Mouse (Mus musculus): ENCODE measurements around the gene Mpig6b.
A peak's percentile ranks its signal among the peaks of the same experiment; 100 is the strongest.

The Mpig6b gene

DNA sequence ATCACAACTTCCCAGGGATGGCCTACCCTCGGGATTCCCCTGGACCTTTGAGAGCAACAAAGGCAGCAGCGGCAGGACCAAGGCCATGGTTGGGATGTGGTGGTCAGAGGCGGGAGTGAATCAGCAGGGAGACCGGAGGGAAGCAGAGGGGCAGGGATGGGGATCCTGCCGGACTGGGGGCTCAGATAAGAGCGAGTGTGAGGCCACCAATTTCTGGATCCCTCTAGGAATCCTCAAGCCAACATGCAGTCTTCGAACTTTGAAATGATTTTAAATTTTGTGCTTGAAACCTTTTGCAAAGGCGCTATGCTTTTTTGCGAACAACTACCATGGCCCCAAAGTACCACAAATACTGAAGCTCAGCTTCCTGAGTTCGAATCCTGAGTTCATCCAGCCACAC, at the start of gene Mpig6b:
Gene Mpig6b (minus strand): TSS at position 101 of the 400 bp plus-strand sequence.
- no peak for DNase-seq (ENCODE audit: low spot score in 2 of 2)

DNA sequence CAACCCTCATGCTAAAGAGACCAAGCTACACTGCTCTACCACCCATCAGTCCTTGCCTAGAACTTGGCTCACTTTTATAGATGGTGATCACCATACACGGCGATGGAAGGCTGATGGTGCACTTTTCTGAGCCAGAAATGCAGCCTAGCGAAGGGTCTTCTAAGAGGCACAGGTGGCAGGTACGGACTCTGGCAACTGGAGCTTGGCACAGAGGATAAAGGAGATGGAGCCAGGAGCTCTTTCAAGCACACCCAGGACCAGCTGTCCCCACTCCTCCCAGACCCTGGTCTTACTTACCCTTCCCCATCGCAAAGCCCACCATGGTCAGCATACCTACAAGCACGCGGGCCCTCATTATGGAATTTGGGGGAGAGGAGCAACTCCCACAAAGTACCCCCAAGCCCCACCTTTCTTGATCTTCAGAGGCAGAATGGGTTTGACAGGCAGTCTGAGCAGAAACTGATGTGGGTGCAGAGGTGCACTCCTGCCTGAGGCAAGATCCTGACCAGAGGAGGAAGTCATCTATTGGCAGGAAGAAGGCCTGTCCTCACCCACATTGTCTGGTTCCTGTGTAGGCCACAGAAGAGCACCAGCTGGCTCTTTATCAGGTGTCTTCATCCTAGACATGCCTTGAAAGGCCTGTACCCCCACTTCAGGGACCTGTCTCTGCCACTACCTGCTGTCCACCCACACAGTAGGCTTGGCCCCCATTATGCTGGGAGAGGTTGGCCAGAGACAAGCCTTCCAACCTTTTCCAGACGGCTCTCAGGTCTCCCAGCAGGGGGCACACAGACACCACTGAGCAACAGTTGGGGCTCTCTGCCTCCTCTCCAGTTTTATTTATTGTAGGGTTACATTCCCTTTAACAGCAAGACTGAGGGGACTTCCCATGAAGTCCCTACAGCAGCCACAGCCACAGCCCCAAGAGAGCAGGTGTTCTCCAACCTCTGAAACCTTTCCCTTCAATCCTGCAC, 49.3 kb upstream of the Mpig6b start, which contains the start of gene Ly6g5b:
Gene Ly6g5b (minus strand): TSS at position 383 of the 974 bp plus-strand sequence.
- peak; percentile 27 to 52 for DNase-seq (ENCODE audit: low spot score in 2 of 2)

DNA sequence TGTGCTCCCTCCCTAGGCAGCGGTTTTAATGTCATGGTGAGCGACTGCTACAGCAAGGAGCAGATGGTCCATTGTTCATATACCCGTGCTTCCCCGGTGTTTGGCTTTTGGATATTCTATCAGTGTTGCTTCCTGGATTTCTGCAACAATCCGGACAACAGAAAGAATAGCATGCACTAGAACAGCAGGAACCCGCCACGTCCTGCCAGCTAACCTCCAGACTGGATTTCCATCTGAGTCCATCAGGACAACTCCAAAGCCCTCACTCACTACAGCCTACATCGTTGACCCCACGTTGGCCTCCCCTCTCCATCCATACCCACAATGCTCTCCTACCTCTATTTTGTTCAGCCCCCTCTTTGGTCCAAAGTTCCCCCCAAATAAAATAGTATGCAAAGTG, 45.8 kb upstream of the Mpig6b start:
- no peak for DNase-seq (ENCODE audit: low spot score in 2 of 2)

DNA sequence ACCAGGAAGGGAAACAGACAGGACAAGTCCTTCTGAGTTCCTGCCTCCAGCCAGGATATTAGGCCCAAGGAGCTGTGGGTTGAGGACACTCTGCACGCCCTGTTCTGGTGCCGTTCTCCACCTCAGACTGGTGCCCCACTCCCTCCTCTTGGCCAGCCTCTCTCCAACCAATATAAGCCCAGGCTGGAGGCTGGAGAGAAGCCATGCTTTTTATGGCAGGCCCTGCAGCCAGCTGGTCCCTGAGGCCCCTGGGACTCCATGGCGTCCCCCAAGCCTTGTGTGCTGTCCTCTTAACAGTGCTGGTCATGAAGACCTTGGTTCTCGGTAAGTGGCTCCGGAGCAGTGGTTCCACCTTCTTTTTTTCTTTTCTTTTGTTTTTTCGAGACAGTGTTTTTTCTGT, 42.1 kb upstream of the Mpig6b start, which contains the start of gene Ly6g5c:
Gene Ly6g5c (plus strand): TSS at position 183 of the 400 bp plus-strand sequence.
- no peak for DNase-seq (ENCODE audit: low spot score in 2 of 2)

DNA sequence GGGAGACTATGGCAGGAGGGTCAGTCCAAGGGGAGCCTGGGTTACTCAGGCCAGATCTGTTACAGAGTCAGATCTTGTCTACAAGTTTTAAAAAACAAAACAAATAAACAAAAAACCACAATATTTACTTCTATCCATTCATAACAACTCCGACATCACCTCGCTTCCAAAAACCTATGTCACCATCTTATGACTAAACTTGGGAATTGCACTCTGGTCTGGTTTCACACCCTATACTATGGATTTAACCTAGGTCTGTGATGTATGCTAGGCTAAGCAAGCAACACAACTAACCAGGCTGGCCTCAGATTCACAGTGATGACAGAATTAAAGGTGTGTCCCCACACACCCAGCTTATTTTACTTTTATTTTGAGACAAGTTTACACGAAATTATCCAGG, 40.5 kb upstream of the Mpig6b start:
- no peak for DNase-seq (ENCODE audit: low spot score in 2 of 2)

DNA sequence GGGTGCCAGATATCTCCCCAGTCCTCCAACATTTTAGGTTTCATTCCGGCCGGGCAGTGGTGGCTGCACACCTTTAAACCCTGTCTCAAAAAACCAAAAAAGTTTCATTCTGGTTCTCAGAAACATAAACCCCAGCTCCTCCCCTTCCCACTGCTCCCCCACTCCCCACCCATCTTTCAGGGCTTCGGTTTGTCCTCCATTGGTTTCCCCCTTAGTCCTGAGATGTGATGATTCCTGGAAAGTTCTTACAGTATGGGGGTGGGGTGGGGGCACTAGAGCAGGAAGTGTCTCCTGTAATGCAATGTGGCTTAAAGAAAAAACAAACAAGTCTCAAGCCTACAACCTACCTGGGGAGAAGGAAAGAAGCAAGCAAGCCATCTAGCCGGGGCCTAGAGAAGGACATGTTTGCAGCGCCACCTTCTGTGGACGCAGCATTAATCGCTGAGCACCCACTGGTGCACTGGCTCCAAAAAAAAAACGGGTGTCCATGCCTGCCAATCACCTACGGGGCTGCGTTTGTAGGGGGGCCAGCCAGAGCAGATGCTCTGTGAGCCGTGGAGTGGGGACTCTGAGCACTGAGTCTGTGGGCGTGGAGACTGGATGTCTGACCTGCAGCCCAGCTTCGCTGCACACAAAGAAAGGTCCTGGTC, 39.9 kb upstream of the Mpig6b start:
- no peak for DNase-seq (ENCODE audit: low spot score in 2 of 2)

DNA sequence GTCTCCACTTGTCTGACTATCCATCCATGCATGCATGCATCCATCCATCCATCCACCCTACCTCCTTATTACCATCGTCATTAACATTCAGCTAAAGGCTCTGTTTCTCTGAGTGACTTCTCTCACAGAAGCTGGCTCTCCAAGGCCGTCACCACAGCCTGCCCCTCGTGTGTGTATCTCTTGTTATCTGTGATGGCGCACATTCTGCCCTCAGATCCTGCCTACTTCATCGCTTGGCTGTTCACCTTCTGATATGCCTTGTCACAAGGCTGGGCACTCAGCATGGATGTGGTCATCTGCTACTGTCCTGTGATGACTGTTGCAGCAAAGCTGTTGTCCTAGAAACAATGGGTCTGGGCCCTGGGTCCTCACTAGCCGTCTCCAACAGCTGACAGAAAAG, 38.8 kb upstream of the Mpig6b start:
- no peak for DNase-seq (ENCODE audit: low spot score in 2 of 2)

DNA sequence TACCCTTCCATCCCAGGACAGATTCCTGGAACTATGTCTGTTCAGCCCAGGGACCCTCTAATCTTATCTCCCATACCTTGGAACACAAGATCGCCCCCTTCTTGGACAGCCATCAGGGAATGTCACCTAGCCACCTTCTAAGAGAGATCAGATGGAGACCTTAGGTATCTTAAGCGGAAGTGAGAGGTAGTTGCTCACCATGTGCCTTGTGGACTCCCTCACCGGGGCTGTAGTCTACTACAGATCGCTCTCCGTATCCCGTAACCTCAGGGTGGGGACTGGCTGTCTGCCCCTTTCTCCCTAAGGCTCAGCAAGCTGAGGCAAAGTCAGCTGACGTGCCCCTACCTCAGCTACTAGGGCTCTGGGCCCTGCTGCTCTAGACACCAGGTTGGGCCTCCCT, 38.1 kb upstream of the Mpig6b start:
- DNase-seq (ENCODE audit: low spot score in 2 of 2): no peak

DNA sequence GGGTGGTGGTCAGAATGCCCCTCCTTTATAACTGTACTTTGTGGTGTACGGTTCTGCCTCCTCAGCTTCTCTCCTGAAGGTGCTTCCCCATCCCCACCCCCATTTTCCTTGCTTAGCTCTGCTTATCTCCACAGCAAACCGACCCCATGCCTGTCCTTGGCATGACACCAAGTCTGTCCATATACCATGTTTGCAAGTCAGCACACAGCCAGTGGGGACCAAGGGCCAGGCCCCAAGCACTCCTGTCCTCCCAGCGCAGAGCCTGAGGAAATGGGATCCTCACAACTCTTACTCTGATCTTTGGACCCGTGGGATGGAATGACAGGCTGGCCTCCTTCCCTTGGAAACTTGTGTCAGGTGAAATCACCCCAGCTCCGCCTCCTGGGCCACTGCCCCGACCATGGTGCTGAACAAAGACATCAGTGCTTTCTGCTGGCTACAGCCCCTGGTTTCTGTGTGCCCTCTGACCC, 37.3 kb upstream of the Mpig6b start:
- DNase-seq (ENCODE audit: low spot score in 2 of 2): no peak

DNA sequence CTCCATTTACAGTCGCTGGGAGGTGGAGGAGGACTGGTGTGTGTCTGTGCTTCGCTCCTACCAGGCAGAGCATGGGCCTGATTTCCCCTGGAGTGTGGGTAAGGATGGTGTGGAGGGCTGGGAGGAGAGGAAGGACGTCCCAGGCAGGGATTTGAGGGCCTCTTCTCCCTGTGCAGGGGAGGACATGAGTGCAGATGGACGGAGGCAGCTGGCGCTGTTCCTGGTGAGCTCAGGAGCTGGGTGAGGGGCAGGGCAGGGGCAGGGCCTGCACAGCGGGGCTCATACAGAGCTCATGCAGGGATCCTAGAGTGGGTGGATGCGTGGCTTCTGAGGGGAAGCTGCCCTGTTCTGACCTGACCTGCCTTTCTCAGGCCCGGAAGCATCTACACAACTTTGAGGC, 36.3 kb upstream of the Mpig6b start:
- DNase-seq (ENCODE audit: low spot score in 2 of 2): no peak

DNA sequence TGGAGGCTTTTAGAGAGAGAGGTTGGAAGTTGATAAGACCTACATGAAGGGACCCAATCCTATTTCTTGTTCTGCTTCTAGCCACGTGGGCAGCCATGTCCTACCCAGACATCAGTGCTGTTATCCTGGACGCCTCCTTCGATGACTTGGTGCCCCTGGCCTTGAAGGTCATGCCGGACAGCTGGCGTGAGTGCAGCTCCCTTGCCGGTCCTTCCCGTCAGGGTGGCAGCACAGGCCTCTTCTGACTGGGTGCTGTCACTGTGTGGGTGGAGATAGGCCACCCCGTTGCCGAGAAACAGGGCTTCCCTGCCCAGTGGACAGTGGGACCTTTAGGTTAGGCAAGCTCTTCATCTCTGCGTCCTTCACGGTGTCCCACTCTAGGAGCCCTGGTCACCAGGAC, 35.2 kb upstream of the Mpig6b start:
- DNase-seq (ENCODE audit: low spot score in 2 of 2): no peak

DNA sequence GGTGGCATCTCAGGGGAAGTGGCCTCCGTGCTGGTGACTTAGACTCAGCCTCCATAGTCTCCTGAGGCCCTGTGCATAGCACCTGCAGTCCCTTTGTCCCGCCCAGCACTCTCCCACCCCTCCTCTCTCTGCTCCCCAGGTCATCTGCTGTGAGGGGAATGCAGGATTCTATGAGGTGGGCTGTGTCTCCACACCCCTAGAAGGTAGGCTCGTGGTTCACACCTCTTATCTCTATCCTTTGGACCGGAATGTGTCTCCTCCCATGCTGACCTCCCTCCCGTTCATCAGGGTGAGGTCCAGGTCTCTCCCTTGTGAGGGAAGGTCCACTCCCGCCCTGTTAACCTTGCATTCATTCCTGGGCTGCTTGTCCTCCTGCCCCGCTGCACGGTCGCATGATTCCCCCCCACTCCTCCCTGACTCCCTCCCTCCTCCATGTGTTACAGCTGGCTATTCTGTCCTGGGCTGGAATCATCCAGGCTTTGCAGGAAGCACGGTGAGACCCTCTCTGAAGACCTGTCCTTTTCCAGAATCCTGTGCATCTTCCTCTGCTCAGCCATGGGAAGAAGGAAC, 34.3 kb upstream of the Mpig6b start:
- DNase-seq (ENCODE audit: low spot score in 2 of 2): no peak

DNA sequence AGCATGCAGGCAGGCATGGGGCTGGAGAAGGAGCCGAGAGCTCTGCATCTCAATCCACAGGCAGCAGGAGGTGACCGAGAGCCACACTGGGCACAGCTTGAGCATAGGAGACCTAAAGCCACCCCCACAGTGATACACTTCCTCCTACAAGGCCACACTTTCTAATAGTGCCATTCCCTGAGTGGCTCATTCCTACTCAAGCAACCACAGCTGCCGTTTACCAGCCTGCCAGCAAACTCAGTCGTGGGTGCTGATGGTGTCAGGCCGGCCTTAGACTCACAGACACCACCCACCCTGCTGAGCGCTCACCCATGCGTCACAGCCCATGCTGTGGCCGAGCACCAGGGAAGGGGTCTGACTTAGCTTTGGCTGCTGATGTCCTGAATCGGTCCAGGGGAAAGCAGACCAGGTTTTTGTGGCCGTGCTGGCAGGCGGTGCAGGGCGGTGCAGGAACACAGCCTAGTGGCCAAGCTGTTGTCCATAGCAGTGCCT, 31.2 kb upstream of the Mpig6b start:
- DNase-seq (ENCODE audit: low spot score in 2 of 2): no peak

DNA sequence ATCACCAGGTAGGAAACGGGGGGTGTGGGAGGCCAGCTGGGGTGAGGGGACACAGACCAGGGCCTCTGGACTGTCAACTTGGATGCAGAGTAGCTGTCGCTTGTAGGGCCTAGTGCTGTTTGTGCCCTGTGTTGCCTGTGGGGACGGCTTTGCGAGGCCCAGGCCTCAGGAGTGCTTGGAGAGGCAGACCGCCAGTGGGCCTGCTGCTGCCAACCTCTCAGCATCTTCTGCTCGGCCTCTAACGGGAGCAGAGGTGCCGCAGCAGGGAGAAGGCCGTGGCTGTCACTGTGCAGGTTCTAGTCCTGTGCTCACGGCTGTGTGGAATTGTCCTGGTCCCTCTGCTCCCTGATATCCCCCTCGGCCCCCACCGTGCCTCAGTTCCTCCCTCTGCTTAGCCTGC, 30.6 kb upstream of the Mpig6b start:
- no peak for DNase-seq (ENCODE audit: low spot score in 2 of 2)

DNA sequence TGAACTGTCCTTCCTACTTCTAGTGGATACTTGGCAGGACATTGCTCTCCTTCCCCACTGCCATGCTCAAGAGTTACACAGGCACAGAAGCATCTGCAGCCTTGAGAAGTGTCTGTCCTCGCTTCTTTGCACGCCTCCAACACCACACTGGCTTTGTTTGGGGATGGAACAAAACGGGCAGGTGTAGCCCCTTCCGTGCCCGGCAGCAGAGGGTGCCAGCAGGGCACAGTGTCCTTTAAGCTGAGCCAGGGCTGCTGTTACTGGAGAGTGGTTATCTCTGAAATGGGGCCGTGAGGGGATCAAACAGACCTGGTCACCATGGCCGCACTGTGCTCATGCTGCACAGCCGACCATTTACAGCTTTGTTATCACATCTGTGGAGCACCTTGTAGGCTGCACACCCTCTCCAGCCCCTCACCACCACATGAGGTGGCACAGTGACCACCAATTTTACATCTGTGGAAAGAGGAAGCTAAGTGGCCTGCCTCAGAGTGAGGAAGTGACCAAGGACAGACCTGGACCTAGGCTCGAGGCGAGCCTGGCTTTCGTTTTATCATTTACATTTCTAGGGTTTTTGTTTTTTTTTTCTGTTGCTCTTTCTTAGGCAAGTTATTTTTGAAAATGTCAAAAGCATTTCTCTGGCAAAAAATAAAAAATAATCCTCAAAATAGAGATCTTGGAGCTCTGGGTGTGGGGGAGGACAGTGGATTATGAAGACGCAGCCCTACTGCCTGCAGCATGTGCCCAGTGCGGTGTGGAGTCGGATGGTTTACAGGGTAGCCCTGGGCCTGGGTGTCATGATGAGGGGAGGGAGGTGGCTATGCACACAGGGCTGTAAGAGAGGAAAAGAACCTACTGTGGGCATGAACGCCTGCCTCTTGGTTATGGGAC, 28.7 kb upstream of the Mpig6b start:
- no peak for DNase-seq (ENCODE audit: low spot score in 2 of 2)

DNA sequence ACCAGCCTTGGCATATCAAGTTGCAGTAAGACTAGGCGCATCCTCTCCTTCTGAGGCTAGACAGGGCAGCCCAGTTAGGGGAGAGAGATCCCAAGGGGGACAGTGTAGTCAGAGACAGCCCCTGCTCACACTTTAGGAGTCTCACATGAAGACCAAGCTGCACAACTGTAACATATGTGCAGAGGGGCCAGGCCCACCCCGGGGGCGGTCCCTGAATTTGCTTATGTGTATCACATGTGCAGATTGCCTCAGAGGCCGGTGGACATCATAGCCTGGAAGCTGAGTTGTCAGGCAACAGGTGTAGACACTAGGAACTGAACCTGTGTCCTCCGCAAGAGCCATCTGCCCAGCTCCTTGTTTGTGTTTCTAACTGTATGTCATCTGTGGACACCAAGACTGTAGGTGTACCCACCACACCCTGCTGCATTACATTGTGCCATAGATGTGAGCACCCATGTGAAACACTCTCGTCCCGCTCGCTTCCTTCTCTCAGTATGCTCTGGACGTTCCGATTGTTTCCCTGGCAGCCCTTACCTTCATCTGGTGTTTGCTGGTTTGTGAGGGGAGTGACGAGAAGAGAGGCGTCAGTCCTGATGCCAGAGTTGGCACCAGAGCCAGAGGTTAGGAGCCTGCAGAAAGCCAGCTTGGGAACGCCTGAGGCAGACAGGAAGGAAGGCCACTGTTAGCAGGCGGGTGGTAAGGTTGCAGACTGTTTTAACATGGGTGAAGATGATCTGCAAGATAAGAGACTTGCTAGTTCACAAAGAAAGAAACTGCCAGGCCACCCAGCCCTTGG, 26.6 kb upstream of the Mpig6b start:
- no peak for DNase-seq (ENCODE audit: low spot score in 2 of 2)

DNA sequence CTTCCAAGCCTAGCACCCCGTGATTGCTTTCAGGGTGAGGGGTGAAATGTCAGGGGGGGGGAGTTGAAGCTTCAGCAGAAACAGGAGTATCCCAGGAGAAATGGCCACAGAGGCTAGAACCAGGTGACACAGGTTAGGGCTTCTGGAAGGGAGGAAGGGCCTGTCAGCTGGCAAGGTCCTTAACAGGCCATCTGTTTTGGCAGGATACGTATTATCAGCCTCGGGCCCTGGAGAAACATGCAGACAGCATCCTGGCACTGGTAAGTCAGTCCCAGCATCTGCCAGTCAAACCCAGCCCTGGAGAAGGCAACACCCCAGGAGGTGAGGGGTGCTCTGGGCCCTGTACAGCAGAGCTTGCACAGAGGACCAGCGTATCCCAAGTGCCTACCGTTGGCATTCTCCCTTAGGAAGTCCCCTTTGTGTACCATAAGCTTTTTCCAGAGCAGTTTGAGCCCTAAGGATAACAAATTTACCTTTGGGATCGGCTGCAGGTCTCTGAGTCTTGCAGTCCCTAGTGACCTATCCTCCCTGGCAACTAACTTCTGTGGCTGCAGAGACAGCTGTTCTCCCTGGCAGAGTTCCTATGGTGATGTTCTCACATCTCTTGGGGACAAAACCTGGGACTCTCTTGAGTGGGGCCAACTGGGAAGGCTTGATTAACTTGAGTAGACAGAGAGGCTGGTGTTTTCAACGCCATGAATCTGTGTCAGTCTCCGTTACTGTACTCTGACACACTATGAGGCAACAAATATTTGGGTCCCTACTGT, 24.4 kb upstream of the Mpig6b start:
- no peak for DNase-seq (ENCODE audit: low spot score in 2 of 2)

DNA sequence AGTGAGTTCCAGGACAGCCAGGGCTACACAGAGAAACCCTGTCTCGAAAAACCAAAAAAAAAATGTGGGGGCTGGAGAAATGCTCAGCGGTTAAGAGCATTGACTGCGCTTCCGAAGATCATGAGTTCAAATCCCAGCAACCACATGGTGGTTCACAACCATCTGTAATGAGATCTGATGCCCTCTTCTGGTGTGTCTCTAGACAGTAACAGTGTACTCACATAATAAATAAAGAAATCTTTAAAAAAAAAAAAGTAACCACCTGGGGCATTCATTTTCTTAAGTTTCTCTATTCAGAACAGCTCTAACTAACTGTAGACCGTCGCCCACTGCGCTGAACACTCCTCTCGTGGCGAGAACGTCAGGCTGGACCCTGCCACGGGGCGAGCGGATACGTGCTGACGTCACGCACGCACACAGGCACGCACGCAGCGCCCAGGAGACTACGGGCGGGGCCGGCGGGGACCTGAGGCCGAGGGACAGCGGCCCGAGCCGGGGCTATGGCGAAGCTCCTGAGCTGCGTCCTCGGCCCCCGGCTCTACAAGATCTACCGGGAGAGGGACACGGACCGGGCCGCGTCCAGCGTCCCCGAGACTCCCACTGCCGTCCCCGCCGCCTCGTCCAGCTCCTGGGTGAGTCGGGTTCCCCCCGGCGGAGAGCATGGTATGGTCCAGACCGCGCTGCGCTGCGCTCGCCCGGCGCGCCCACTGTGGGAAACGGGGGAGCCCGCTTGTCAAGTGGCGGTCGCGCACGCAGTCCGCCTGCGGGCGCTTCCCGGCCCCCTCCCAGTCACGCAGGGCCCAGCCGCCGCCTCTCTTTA, 23.1 kb upstream of the Mpig6b start, which contains the start of gene Abhd16a:
Gene Abhd16a (plus strand): TSS at position 439 of the 820 bp plus-strand sequence.
- peak; percentile 92 to 94 for DNase-seq (ENCODE audit: low spot score in 2 of 2)

DNA sequence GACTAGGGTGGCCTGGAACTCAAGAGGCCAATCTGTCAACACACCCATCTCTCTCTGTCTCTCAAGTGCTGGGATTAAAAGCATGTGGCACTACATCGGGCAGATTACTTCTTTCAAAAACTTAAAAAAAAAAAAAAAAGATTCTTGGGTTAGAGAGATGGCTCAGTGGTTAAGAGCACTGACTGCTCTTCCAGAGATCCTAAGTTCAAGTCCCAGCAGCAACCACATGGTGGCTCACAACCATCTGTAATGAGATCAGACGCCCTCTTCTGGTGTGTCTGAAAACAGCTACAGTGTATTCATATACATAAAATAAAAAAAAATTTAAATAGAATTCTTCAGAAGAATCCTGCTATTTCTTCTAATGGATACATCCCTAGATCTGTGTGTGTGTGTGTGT, 22.2 kb upstream of the Mpig6b start:
- DNase-seq (ENCODE audit: low spot score in 2 of 2): no peak
